Mouse (Mus musculus): ENCODE data around the gene Osbpl6.

DNA sequence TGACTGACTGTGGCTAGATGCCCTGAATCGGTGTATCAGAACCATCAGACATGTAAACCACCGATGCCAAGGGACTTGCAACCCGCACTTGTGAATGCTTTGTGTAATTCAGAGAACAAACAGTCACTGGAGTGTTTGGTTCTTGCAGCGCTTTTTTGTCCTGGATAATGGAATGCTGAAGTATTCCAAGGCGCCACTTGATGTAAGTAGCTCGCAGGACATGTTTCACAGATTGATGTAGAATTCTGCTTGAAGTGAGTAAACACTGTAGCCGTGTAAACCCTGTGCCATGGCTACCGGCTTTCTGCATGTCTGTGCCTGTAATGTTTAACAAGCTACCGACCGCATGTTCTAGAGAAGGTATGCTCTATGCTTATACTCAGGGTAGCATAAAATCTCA, 141.9 kb downstream of the Osbpl6 start:
- TF ChIP-seq CTCF (IDR thresholded peaks at IDR 0.05; ENCODE audit: insufficient read depth, low read length) (no peak), POLR2A (IDR thresholded peaks at IDR 0.05; ENCODE audit: borderline replicate concordance, extremely low read depth, low read depth, low read length) (no peak)
